Mouse (Mus musculus) intestine, embryonic 16.5 days (tissue): ENCODE data around the gene Gm14124. TPM values are rescaled to one million over a fixed set of nuclear protein-coding genes. Genes with fewer than 3 reads are reported as not detected.
"Not testable (repeated sequence)": the region's sequence is repeated elsewhere in the genome, so short reads cannot be mapped to it uniquely, and the experiment has no call there.

Experiments used
- ATAC-seq: fragments of 200-750 bp; cut with Nextera tagmentation; 2 replicates; pipeline ENCODE4 v1.8.0; 2017; ENCODE audit warnings: moderate TSS enrichment, moderate library complexity
- H3K27ac ChIP-seq: fragments of 300-500 bp; sonication (generic); 2 replicates; pipeline ENCODE4 v1.5.1; 2014; ENCODE audit warnings: mild to moderate bottlenecking, low read length
- H3K27me3 ChIP-seq: fragments of 300-500 bp; sonication (generic); replicated peaks from 2 replicates; pipeline ENCODE4 v1.6.1; 2014; ENCODE audit warnings: low read length, control low read depth, mixed read lengths; ENCODE audit not compliant: control insufficient read depth, insufficient read depth
- H3K36me3 ChIP-seq: fragments of 300-500 bp; sonication (generic); 2 replicates; pipeline ENCODE4 v1.6.1; 2014; ENCODE audit warnings: low read length, control low read depth; ENCODE audit not compliant: control insufficient read depth, insufficient read depth
- H3K4me1 ChIP-seq: fragments of 300-500 bp; sonication (generic); 2 replicates; pipeline ENCODE4 v1.6.1; 2014; ENCODE audit warnings: low read length, control low read depth, mixed read lengths; ENCODE audit not compliant: control insufficient read depth, insufficient read depth
- H3K4me2 ChIP-seq: fragments of 300-500 bp; sonication (generic); 2 replicates; pipeline ENCODE4 v1.6.1; 2014; ENCODE audit warnings: low read depth, low read length, control low read depth
- H3K4me3 ChIP-seq: fragments of 300-500 bp; sonication (generic); 2 replicates; pipeline ENCODE4 v1.5.1; 2014; ENCODE audit warnings: mild to moderate bottlenecking, low read length
- H3K9ac ChIP-seq: fragments of 300-500 bp; sonication (generic); 2 replicates; pipeline ENCODE4 v1.6.1; 2014; ENCODE audit warnings: low read depth, low read length
- H3K9me3 ChIP-seq: fragments of 300-500 bp; sonication (generic); 2 replicates; pipeline ENCODE4 v1.6.1; 2016; ENCODE audit warnings: low read length, control low read depth; ENCODE audit not compliant: control insufficient read depth
- WGBS: fragments of 180-500 bp; shearing (Covaris S2); extraction: QIAGEN DNeasy Blood & Tissue Kit; methylation state at CpG from one replicate; pipeline ENCODE4 v1.1.7; 2014; 5-methylcytosine and 5-hydroxymethylcytosine counted together
- polyA plus RNA-seq: library from polyadenylated mRNA; unstranded; fragments of >200 nt; fragmentation: Nextera tagmentation; extraction: Ambion mirVana; gene quantifications from 2 replicates; pipeline ENCODE4 v1.2.1, GENCODE M21; 2015

The Gm14124 gene
- polyA plus RNA-seq, 1 experiment from 2014 or later = 0.04 TPM

- Histone ChIP-seq H3K4me2 (no peak overlapping the region), H3K4me1 (no peaks in the 10 kb centered on the region), H3K36me3 (no peaks in the 10 kb centered on the region), H3K9me3 (no peaks in the 10 kb centered on the region), H3K27me3 (no peaks in the 10 kb centered on the region), H3K27ac (no peak overlapping the region), H3K9ac (no peak overlapping the region), H3K4me3 (no peak overlapping the region)
- ATAC-seq = no peak
- 80% methylated on average over 10 of the region's 10 CpGs for WGBS
Observed at GRCm38 (mm10) chr2:150307183-150307773, 50.0 kb downstream of the Gm14124 start.

- Histone ChIP-seq H3K4me3 (peak overlapping the region; percentile 64), H3K4me2 (peak overlapping the region; percentile 73), H3K27ac (peak overlapping the region; percentile 46), H3K9ac (peak overlapping the region; percentile 74)
- H3K27me3 ChIP-seq, H3K36me3 ChIP-seq, H3K4me1 ChIP-seq, H3K9me3 ChIP-seq: not testable (repeated sequence)
- peak; percentile 100 for ATAC-seq
- 10% methylated on average over 19 of the region's 19 CpGs for WGBS
Observed at GRCm38 (mm10) chr2:150310952-150311884, 53.9 kb downstream of the Gm14124 start.

- ATAC-seq = no peak
Observed at GRCm38 (mm10) chr2:150316140-150316539, 58.8 kb downstream of the Gm14124 start.

GRCm38 (mm10) chr2:150318973-150319372 is 61.7 kb downstream of the Gm14124 start:
- H3K27ac ChIP-seq = no peak overlapping the region
- H3K4me3 ChIP-seq = no peak overlapping the region
- no peaks in the 10 kb centered on the region for H3K4me1 ChIP-seq
- H3K36me3 ChIP-seq = peaks cover 8% of the 10 kb centered on the region; the same call in 1 of the 2 replicates
- H3K9ac ChIP-seq = no peak overlapping the region
- ATAC-seq = no peak
- no peaks in the 10 kb centered on the region for H3K27me3 ChIP-seq
- H3K4me2 ChIP-seq = no peak overlapping the region
- peaks cover 11% of the 10 kb centered on the region for H3K9me3 ChIP-seq
- 100% methylated on average over 1 of the region's 1 CpGs for WGBS

More at GRCm38 (mm10) chr2:150316140-150316539, 58.8 kb downstream of the Gm14124 start:
- no peak overlapping the region for H3K27ac ChIP-seq
- H3K27me3 ChIP-seq = no peaks in the 10 kb centered on the region
- H3K9me3 ChIP-seq = peaks cover 11% of the 10 kb centered on the region
- no peak overlapping the region for H3K4me2 ChIP-seq
- peaks cover 5% of the 10 kb centered on the region; the same call in 1 of the 2 replicates for H3K36me3 ChIP-seq
- no peak overlapping the region for H3K9ac ChIP-seq
- H3K4me3 ChIP-seq = no peak overlapping the region
- no peaks in the 10 kb centered on the region for H3K4me1 ChIP-seq

Other genes starting within 250 kb of the Gm14124 start
- gene Zfp120, start 120.8 kb upstream of the Gm14124 start, polyA plus RNA-seq = 6.9 and 7.0 TPM in 2 replicates
- gene Gm10770, start 77.8 kb upstream of the Gm14124 start, polyA plus RNA-seq = not detected in 2 replicates
- not detected in 2 replicates for gene Gm14139, start 75.8 kb upstream of the Gm14124 start, polyA plus RNA-seq
- gene Zfp937, start 39.4 kb upstream of the Gm14124 start, polyA plus RNA-seq = 7.2 and 8.3 TPM in 2 replicates
- gene Gm21994, start 1.9 kb upstream of the Gm14124 start, polyA plus RNA-seq = 3.0 and 3.4 TPM in 2 replicates
- 1.8 and 3.3 TPM in 2 replicates for gene Gm10130, start 66.2 kb downstream of the Gm14124 start, polyA plus RNA-seq
- 4.7 and 5.5 TPM in 2 replicates for gene 3300002I08Rik, start 105.2 kb downstream of the Gm14124 start, polyA plus RNA-seq
- 4.8 and 5.7 TPM in 2 replicates for gene Zfp442, start 194.0 kb downstream of the Gm14124 start, polyA plus RNA-seq
- not detected in 2 replicates for gene Zfp345, start 227.6 kb downstream of the Gm14124 start, polyA plus RNA-seq